Mouse (Mus musculus) adrenal gland, postnatal 36 days (tissue): ENCODE data around the gene Nphs1. TPM values are rescaled to one million over a fixed set of nuclear protein-coding genes. Genes with fewer than 3 reads are reported as not detected.

Experiments used
- DNase-seq, 2 experiments: peaks; one replicate each; pipeline ENCODE4 v3.0.0; 2021; ENCODE audit warnings: mixed read lengths in 1 of 2
- long read RNA-seq, 2 experiments: library from polyadenylated mRNA; stranded (forward); transcript quantifications; one replicate each; pipeline ENCODE4 v2.0.0; 2021; ENCODE audit warnings: borderline sequencing depth in 2 of 2
- total RNA-seq, 2 experiments: library from RNA; stranded (reverse); gene quantifications; 2 replicates each; pipeline ENCODE4 v1.2.3; 2021

The Nphs1 gene
- not detected for total RNA-seq
- long read RNA-seq, experiment 1, partial matches to known transcripts = 0 of 1 reads
- long read RNA-seq, experiment 1, other reads (novel, unspliced or antisense) = 1 of 1 reads
- long read RNA-seq, experiment 2 = 0 reads

DNA sequence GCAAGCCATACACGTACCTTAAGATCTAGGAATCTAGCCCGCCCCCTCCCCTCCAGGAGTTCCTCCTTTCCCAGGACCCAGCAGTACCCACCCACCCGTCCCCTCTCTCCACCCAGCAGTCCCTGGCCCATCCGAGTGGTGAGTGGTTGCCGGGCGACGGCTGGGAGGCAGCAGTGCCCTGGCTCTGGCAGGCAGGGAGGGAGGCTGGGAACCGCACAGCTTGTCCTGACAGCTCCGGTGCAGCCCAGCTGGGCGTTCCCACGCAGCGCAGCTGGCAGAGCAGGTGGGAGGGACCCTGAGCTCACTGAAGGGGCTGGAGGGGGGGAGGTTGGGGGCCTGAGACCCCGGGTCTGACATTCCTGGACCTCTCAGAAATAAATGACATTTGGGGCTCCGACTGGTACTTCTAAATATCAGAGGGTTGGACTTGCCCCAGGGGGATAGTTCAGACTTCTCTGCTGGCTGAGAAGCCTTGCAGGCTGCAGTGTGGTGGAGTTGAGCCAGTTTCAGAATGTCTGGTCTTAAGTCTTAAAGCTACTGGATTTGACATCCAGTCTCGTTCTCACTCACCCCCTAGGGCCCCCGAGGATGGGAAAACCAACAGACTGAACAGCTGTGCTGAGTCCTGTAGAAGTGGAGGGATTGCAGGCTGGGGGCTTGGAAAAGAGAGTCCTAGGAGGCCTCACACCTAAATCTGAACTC is at the start of gene Nphs1, which contains the start of gene Kirrel2:
TSS of gene Nphs1 (plus strand) at position 687 of the 702 bp plus-strand sequence.
TSS of gene Kirrel2 (minus strand) at position 62 of the 702 bp plus-strand sequence.
- DNase-seq = no peak

DNA sequence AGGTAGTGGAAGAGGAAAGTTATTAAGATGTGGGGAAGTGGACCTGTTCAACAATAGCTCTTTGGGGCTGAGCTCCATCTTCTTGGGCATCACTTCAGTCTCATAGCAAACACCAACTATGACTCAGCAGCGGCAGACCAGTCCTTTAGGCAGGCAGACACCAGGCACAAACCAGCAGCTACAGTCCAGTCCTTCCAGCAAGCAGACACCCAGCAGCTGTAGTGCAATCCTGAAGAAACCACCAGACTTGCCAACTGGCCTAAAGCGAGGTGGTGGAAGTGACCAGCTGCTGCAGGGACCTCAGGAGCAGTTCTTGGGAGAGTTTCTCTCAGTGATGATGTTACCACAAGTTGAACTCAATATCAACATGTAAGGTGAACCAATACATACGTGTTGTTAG is 49.5 kb upstream of the Nphs1 start:
- DNase-seq = no peak

DNA sequence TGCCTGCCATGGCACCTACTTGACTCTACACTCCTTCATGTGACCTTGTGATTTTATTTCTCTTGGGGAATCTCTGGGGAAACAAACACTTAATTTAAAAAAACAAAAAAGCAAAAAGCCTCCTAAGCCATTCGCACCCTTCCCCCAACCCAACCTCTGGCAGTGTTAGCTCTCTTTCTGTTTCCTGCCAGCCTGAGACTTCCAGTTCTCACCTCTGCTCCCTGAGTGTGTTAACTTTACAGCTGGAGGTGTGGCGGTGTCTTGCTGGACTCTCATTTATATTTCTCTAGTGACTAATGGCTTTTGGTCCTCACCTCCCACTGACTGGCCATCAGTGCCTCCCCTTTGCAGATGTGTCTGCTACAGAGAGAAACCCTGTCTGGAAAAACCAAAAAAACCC is 48.3 kb upstream of the Nphs1 start:
- DNase-seq = no peak

DNA sequence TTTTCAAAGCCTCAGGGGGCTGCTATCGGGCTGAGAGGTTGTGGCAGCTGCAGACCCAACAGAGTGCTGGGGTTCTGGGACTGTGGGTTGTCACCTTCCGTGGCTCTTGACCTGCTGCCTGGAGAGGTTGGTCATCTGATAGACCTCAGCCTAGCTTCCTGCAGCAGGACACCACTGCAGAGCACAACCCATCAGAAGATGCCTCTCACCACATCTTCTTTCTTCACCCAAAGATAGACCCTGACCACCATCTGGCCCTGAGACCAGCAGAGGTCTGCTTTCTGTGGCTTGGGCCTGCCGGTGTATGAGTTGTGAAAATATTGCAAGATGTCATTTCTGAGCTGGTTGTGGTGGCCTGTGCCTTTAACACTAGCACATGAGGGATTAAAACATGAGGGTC is 47.1 kb upstream of the Nphs1 start:
- no peak for DNase-seq

DNA sequence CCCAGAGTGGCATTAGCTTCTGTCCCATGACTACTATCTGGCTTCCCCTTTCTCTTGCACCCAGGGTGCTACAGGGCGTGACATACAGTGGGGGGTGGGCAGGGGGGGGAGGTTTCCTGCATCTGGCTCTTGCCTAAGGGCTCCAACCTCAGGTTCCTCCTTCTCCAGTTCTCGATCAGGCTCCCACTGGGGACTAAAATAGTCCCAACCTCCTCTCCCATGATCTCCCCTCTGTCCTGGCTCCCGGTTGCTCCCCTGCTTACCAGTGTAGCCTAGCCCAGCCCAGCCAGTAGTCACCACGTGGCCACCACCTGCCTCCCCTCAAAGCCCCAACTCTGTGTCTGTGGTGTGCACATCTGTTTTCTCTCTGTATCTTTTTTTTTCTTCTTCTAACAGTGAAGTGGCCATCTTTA is 45.4 kb upstream of the Nphs1 start:
- no peak for DNase-seq

DNA sequence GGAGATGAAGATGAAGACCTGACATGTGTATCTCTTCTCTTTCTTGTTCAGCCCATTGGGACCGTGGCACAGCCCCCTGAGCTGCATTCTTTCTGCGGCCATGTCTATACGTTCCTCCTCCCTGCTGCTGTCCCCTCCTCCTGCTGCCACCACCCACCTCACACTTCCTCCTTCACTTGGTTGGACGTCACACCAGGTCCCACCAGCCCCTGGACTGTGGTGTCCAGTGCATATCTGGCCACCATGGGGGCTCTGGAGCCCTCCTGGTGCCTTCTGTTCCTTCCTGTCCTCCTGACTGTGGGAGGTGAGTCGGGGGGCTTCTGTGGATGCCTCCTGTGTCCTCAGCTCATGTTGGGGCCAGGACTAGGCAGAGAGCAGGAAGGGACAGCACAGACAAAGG is 44.5 kb upstream of the Nphs1 start, which contains the start of gene Tyrobp:
TSS of gene Tyrobp (plus strand) at position 165 of the 400 bp plus-strand sequence.
- DNase-seq = no peak

DNA sequence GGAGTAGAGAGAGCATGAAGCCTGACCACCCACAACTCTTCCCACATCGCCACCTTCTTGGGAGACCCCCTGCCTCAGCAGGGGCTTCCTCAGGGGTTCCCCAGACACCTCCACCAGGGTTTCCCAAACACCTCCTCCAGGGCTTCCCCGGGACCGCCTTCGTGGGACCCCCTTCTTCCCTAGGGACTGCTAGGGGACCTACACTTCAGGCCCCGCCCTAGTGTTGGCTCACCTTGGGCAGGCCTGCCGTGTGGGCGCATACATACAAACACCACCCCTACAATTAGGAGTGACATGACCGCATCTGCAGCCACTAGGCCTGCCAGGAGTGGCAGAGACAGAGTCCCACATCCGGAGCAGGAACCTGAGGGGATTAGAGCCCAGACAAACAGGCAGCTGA is 40.3 kb upstream of the Nphs1 start:
- DNase-seq = no peak

DNA sequence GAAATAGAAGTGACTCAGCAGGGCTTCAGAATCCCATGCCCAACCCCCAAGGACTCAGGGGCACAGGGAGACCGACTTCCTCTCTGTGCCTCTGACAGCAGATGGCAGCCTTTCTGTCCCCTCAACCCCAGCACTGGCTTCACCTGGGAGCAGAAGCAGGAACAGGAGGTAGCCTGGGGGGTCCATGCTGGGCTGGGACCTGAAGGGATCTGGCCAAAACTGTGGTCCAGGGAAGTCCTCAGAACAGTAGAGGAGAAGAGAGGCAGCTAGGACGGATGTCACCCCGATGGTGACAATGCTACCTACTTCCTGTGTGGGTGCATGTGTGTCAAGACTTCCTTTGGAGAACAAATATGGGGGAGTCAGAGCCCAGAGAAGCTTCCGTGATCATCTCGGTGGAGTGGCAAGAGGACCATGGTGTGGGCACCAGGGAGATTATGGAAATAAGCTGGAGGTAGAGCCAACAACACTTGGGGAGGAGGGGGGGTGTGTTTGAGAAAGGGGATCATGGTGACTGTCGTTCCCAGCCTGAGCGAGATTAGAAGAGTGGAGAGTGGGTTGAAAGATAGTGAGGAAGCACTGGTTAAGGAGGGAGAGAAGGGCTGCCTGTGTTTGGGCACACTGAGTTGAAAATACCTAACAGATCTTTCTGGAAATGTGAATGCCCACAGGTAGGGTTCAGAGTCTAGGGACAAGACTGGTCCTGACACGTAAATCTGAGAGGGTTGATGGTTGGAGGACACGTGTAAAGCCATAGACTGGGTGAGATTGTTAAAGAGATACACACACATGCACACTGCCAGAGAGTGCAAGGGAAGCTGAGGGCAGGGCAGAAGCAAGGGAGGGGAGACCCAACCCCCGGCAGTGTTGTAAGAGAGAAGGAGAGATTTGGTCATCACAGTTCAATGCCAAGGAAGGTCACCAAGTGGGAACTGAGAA is 38.3 kb upstream of the Nphs1 start, which contains the start of gene Hcst:
TSS of gene Hcst (minus strand) at position 294 of the 939 bp plus-strand sequence.
- DNase-seq = no peak

DNA sequence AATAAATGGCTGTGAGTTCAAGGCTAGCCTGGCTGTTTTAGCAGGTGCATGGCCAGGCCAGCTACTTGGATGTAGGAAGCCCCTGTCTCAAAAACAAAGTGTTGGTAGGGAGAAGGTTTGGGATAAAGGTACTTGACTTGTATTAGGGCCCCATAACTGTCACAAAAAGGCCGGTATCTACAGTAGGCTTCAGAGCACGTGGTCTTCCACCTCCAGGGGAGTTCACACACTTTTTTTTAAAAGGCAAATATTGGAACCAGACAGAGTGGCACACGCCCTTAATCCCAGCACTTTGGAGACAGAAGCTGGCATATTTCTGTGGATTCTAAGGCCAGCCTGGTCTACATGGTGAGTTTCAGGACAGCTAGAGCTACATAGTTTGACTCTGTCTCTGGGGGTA is 37.4 kb upstream of the Nphs1 start:
- DNase-seq = no peak

DNA sequence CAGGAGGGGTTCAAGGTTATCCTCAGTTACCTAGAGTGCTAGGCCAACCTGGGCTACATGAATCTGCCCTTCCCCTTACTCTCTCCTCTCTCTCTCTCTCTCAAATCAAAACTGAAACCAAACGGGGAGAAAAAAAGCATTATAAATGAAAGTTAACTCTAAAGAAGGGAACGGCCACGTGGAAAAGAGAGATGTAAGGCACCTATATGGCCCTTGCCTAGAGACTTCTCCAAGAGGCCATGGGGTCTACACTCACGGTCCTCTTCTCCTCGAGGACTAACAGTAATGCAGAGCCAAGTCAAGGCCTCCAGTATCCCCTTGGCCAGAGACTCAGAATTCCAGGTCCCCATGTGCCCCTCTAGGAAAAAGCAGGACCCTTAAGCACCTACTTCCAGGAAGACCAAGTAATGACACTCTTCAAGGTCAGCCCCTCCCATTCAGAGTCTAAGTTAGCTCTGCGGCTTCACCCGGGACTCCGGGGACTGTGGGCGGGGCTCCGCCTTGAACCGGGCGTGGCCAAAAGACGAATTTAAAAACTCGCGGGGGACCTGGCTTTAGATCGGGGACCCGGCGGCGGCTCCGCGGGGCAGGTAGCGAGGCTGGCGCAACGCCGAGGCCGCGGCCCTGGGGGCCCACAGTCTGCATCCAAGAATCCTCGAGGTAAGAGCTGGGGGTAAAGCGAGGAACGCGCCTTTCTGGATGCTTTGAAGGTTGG is 36.8 kb upstream of the Nphs1 start, which contains the start of gene Nfkbid:
TSS of gene Nfkbid (plus strand) at position 558 of the 715 bp plus-strand sequence.
- DNase-seq = peak; percentile 84 to 90

DNA sequence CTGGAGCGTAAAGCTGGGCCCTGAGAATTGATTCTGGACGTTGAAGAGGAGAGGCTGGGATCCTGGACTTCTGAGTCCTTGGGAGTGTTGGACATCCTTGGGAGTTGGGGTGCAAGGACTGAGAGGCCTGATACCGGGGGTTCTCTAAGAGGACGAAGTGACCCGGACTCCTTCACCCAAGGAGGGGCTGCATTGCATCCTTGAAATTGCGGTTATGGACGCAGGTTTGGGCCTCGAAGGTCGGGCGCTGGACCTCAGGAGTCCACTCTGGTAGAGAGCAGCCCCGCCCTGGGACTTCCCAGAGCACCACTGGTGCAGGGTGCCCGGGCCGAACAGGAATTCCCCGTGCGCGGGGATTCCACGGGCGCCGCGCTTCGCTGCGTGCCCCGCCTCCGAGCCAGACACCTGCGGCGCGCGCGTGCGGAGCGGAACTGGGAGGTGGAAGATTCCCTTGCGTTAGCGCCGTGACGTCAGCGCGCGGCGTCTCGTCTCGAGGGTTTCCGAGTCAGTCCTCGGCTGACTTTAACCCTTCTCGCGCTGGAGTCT is 36.2 kb upstream of the Nphs1 start:
- peak; percentile 92 for DNase-seq

DNA sequence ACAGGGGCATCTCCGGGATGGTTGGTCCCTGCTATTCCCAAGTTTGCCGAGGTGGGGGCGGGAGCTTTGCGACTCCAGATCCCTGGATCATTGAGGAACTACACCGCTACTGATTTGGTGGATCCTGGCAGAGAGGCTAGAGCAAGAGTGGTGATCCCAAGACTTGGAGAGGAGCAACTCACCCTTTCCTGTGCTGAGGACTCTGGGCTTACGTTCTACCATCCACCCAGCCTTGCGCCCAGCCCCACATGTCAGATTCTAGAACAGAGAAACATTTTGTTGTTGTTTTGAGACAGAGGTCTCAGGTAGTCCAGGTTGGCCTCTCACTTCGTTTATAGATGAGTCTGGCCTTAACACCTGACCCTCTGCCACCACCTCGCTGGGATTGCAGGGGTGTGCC is 35.6 kb upstream of the Nphs1 start:
- DNase-seq = no peak

DNA sequence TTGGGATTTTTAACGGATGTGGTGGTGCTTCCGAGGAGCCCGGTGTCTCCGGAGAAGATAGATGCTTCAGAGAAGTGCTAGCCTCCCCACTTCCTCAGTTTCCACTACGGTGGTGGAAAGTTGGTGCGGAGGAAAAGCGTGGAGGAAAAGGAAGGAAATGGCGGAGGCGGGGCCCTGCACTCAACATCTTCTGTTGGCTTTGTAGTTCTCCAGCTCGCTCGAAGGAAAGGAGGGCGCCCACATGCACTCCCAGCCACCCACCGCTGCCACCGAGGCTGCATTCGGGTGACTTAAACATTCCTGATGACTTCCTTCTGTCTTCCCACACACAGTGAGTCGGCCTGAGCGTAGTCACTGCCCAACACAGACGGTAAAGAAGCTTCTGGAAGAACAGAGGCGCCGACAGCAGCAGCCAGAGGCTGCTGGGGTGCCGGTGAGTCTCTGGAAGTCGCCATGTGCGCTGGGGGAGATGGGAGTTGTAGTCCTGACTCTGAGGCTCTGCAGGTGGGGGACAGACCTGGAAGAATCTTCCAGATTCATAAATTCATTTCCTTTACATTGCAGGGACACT is 35.0 kb upstream of the Nphs1 start:
- DNase-seq = no peak

DNA sequence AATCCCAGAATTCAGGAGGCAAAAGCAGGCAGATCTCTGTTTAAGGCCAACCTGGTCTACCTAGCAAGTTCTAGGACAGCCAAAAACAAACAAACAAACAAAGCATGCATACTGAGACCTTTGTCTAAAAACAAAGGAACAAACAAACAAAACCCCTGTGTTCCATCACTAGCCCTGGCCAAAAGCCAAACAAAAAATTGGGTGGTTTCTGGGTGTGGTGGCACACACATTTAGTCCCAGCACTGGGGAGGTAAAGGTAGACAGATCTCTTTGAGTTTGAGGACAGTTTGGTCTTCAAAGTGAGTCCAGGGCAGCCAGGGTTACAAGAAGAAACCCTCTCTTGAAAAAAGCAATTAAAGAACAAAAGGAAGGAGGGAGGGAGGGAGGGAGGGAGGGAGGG is 28.8 kb upstream of the Nphs1 start:
- DNase-seq = no peak

DNA sequence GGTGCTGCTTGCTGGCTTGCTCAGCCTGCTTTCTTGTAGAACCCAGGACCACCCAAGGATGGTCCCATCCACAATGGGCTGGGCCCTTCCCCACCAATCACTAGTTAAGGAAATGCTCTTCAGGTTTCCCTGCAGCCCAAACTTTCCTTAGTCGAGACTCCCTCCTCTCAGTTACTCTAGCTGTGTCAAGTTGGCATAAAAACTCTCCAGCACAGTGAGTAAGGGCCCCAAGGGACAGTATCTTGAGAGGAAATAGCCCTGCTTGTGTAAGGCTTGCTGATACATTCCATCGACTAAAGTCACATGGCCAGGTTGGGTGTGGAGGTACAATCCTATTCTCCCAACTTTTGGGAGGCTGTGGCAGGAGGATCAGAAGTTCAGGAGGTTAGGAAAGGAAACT is 27.9 kb upstream of the Nphs1 start:
- DNase-seq = no peak

DNA sequence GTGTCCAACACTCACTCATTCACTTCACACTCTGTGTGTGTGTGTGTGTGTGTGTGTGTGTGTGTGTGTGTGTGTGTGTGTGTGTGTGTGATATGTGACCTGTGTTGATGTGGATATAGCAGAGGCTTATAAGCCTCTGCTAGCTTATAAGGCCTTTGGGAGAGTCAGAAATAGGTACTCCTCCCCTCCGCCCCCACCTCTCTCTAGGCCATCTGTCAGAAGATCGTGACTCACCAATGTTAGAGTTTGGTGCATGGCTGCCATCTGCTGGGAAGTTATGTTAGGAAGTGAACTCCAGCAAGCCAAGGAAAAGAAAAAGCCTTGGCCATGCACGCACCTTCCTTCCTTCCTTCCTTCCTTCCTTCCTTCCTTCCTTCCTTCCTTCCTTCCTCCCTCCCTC is 26.3 kb upstream of the Nphs1 start:
- peak; percentile 68 to 78 for DNase-seq

DNA sequence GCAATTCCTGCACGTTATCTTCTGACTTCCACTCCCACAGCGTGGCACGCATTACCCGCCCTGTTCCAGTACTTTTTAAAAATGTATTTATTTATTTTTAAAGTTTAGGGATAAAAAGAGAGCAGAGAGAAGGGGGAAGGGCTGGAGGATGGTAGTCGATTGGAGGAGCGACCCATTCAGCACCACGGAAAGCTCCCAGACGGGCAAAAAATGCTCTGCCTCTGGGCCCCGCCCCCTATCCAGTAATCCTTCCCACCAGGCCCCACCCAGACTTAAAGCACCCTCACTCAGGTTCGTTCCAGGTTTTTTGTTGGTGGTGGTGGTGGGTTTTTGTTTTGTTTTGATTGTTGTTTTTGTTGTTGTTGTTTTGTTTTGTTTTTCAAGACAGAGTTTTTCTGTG is 23.9 kb upstream of the Nphs1 start:
- peak; percentile 82 to 85 for DNase-seq

DNA sequence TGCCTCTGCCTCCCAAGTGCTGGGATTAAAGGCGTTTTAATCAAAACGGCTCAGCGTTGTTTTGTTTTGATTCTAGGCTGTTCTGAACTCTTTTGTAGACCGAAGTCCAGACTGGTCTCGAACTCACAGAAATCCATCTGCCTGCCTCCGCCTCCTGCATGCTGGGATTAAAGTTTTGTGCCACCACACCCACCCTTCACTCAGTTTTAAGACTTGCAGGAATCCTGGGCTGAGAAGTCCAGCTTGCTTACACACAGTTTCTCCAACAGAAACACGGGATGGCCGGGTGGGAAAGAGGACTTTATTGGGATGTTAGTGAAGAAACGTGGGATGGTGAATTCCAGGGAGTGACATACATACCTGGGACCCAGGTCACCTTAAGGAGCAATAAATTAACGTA is 23.4 kb upstream of the Nphs1 start:
- DNase-seq = no peak

DNA sequence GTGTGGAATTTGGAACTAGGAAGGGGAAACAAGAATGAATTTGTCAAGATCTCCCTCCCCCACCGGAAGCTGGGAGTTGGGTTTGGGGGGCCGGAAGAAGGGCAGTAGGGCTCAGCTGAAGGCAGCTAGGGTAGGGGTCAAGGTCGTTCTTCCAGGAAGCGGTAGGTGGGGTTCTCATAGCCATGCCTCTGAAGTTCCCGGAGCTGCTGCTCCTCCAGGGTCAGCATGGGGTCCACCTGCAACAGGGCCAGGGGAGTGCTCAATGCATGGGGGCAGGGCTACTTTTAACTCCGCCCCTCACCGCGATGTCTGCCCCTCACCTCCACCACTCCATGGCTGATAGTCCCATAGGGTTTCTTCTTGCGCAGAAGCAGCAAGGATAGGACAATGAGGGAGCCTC is 23.0 kb upstream of the Nphs1 start:
- no peak for DNase-seq

DNA sequence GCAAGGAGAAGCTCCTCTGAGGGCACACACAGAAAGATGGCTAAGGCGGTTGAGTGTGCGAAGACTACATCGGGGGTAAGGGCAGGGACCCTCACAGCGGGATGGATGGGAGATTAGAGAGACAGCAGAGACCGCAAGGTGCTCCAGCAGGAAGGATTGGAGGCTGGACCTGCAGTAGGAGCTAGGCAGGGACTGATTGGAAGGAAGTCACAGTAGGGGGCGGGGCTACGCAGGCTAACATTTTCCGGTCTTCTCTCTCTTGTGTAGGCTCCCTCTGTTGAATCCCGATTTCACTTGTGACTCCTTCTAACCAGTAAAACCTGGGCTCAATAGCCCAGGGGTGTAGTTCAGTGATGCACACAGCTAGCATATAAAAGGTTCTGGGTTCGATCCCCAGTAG is 21.2 kb upstream of the Nphs1 start:
- DNase-seq = no peak

DNA sequence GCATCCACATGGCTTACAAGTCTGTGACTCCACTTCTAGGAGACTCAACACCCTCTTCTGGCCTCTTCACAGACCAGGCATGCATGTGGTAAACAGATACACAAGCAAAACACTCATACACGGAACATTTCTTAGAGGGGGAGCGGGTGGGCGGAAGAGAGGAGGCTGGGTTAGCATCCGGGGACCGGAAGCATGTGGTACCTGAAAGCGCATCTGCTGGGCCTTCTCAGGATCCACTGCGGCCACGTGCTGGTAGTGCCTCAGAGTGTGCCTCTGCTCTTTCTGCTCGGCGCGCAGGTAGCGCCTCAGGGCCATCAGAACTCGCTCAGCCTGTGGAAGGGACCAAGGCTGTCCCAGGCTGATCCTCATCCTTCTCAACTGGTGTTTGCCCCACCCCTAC is 18.4 kb upstream of the Nphs1 start:
- DNase-seq = no peak

DNA sequence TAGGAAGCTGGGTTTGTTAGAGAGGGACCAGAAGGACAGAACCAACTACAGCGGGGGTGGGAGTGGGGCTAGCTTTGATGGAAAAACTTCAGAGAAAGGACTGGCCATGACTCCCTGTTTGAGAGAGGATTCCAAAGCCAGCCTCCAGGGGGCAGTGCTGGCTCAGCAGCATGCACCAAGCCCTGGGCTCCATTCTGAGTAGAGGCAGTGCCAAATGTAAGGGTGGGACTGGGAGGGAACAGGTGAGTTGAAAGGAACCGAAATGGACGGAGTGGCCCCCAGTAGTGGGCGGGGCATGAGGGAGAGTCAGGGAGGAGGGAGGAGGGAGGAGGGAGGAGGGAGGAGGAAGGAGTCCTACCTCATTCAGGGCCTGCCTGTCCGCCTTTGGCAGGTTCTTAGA is 17.4 kb upstream of the Nphs1 start:
- peak; percentile 63 to 73 for DNase-seq
